Mouse (Mus musculus) A20 (cell line): ENCODE measurements around the gene Flot1.
A peak's percentile ranks its signal among the peaks of the same experiment; 100 is the strongest.

ENCODE experiments used
- DNase-seq: peaks from one replicate; pipeline ENCODE4 v3.0.0-alpha.2; 2011; ENCODE audit warnings: low read depth, low spot score

Gene Flot1

GRCm38 (mm10) chr17:35810900-35811648 is 12.0 kb upstream of the Flot1 start:
- DNase-seq, result no peak

GRCm38 (mm10) chr17:35812307-35812706 is 10.7 kb upstream of the Flot1 start:
- DNase-seq, result no peak

GRCm38 (mm10) chr17:35812736-35813135 is 10.3 kb upstream of the Flot1 start:
- no peak for DNase-seq

- peak; percentile 75 for DNase-seq
These were observed 9.8 kb upstream of the Flot1 start for GRCm38 (mm10) chr17:35813245-35813647.

GRCm38 (mm10) chr17:35813653-35814052 is 9.4 kb upstream of the Flot1 start:
- no peak for DNase-seq

GRCm38 (mm10) chr17:35814678-35815077 is 8.4 kb upstream of the Flot1 start:
- no peak for DNase-seq

- no peak for DNase-seq
These were observed 7.2 kb upstream of the Flot1 start for GRCm38 (mm10) chr17:35815836-35816235.

- DNase-seq, result no peak
These were observed 6.3 kb upstream of the Flot1 start for GRCm38 (mm10) chr17:35816686-35817085.

GRCm38 (mm10) chr17:35817226-35817625 is 5.8 kb upstream of the Flot1 start:
- no peak for DNase-seq

GRCm38 (mm10) chr17:35820111-35820510 is 2.9 kb upstream of the Flot1 start:
- no peak for DNase-seq

GRCm38 (mm10) chr17:35821439-35822430 is 1.3 kb upstream of the Flot1 start, which contains the start of gene Ier3:
Ier3 (plus strand) TSS chr17:35821684.
- peak; percentile 45 for DNase-seq

GRCm38 (mm10) chr17:35822564-35822963 is 466 bp upstream of the Flot1 start:
- DNase-seq, result no peak

GRCm38 (mm10) chr17:35824402-35824801 is 1.4 kb downstream of the Flot1 start:
- DNase-seq, result no peak

- no peak for DNase-seq
These were observed 2.2 kb downstream of the Flot1 start for GRCm38 (mm10) chr17:35825109-35825850.

- peak; percentile 90 for DNase-seq
These were observed 6.7 kb downstream of the Flot1 start for GRCm38 (mm10) chr17:35829737-35830136.

- peak; percentile 41 for DNase-seq
These were observed 9.6 kb downstream of the Flot1 start for GRCm38 (mm10) chr17:35832400-35833238.

- DNase-seq, result no peak
These were observed 10.3 kb downstream of the Flot1 start for GRCm38 (mm10) chr17:35833239-35833751.

- no peak for DNase-seq
These were observed 10.9 kb downstream of the Flot1 start for GRCm38 (mm10) chr17:35833894-35834293.

- DNase-seq, result no peak
These were observed 11.8 kb downstream of the Flot1 start for GRCm38 (mm10) chr17:35834696-35835422.
